Mouse (Mus musculus): ENCODE data around the gene Etv6.

- TF ChIP-seq CTCF (IDR thresholded peaks at IDR 0.05; ENCODE audit: low read depth, low read length) (no peak), POLR2A (IDR thresholded peaks at IDR 0.05; ENCODE audit: extremely low read depth, insufficient read depth, low read length) (no peak)
Observed at GRCm38 (mm10) chr6:134141616-134142165, 106.2 kb downstream of the Etv6 start.
